Mouse (Mus musculus) colon, adult 2 months (tissue): ENCODE measurements around the gene Emilin2. TPM values are rescaled to one million over a fixed set of nuclear protein-coding genes. Genes with fewer than 3 reads are reported as not detected.

Experiments used
- polyA plus RNA-seq: library from polyadenylated mRNA; depleted of rRNA; stranded (reverse); fragments of >200 nt; gene quantifications from 2 replicates; pipeline ENCODE4 v1.2.3, GENCODE M21; 2012; rRNA removed

Gene Emilin2
- 4.1 and 9.9 TPM in 2 replicates for polyA plus RNA-seq

DNA sequence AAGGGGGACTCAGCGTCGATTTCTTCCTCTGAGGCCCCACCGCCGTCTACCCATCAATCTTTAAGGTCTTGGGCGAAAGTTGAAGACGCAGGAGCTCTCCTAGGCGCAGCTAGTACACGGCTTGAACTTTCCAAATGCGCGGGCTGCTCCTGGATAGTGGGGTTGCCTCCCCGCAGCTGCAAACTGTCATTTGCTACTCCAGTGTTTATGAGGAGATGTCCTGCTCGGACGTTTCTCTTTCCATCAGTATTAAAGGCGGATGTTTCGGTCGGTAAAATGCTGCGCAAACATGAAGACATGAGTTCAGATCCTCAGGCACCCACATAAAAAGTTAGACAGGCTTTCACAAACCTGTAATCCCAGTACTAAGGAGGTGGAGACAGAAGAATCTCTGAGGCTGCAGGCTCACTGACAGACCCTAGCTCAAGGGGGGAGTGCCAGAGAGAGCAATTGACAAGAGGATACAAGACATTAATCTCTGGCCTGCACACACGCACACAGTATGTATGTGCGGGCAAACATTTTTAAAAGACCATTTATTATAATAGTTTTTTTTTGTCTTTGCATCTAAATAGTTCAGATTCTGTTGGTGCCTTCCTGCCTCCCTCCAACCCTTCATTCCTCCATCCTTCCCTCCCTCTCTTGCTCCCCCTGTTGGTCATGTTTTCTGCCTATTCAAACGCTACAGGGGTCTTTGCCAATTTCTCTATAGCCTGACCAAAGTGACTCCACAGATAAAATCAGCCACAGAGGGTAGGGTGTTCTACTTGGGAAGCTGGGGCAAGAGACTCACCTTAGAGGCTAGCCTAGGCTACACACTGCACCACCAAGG, at the start of gene Emilin2:
Emilin2 (minus strand) TSS at position 639 of the 832 bp plus-strand sequence.

Other genes with a start within 250 kb of the Emilin2 start
- gene Lpin2, start 129.4 kb downstream of the Emilin2 start, polyA plus RNA-seq = 11.1 and 14.1 TPM in 2 replicates
- 0.17 and 0.42 TPM in 2 replicates for gene Gm4707, start 147.9 kb upstream of the Emilin2 start, polyA plus RNA-seq
- 3.0 and 3.1 TPM in 2 replicates for gene Smchd1, start 163.4 kb upstream of the Emilin2 start, polyA plus RNA-seq
- gene Ndc80, start 214.9 kb upstream of the Emilin2 start, polyA plus RNA-seq = 0.07 and 0.31 TPM in 2 replicates
- not detected in 2 replicates for gene Spdya, start 240.1 kb upstream of the Emilin2 start, polyA plus RNA-seq